Mouse (Mus musculus) macrophage (primary cell): Measurements from ENCODE around the gene Pxmp4. TPM values are rescaled to one million over a fixed set of nuclear protein-coding genes. Genes with fewer than 3 reads are reported as not detected.

Experiments used
- H3K27ac ChIP-seq: fragments of 350-480 bp; formaldehyde crosslinking; 2 replicates; pipeline ENCODE4 v1.9.0; 2021
- H3K36me3 ChIP-seq: fragments of 350-480 bp; formaldehyde crosslinking; 2 replicates; pipeline ENCODE4 v1.9.0; 2021; ENCODE audit errors: inconsistent target
- H3K4me3 ChIP-seq: fragments of 350-480 bp; formaldehyde crosslinking; 2 replicates; pipeline ENCODE4 v1.9.0; 2021; ENCODE audit errors: inconsistent target
- H3K79me2 ChIP-seq: fragments of 350-480 bp; formaldehyde crosslinking; 2 replicates; pipeline ENCODE4 v1.9.0; 2021; ENCODE audit errors: inconsistent target
- WGBS: methylation state at CpG from one replicate; pipeline ENCODE4 v1.1.7; 2026; ENCODE audit warnings: inconsistent platforms; ENCODE audit not compliant: missing documents; 5-methylcytosine and 5-hydroxymethylcytosine counted together
- polyA plus RNA-seq: library from polyadenylated mRNA; stranded (reverse); fragments of 250-400 nt; gene quantifications from 3 replicates; pipeline ENCODE4 v1.2.4, GENCODE M21; 2018; ENCODE audit warnings: inconsistent platforms

Pxmp4 gene
- polyA plus RNA-seq, 1 experiment from 2014 or later: 12.3 TPM

GRCm38 (mm10) chr2:154571266-154571665, 32.2 kb downstream of the Pxmp4 start:
- H3K36me3 ChIP-seq: no peaks in the 10 kb centered on the region
- H3K79me2 ChIP-seq: peaks cover 26% of the 10 kb centered on the region
- no peak overlapping the region for H3K4me3 ChIP-seq
- 74% methylated on average over 4 of the region's 4 CpGs for WGBS
- H3K27ac ChIP-seq: peak overlapping the region; percentile 65

DNA sequence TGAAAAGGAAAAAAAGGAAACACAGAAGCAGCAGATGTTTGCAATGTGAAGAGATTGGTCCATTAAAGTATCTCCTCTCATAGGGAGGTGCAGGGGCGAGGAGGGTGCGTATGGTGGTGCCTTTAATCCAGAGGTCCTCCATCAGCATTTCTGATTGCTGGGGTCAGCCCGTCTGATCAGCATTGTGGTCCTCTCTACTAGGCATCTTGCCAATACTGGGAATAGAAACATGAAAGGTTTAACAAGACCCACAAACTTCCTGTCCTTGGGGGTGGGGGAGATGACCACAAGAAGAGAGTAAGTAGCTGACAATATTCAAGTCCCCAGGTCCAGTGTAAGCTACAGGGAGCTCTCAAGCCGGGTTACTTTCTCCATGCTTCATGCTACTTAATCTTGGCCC, 32.8 kb downstream of the Pxmp4 start:
- 18% methylated on average over 4 of the region's 4 CpGs for WGBS
- peak overlapping the region; percentile 65 for H3K27ac ChIP-seq

DNA sequence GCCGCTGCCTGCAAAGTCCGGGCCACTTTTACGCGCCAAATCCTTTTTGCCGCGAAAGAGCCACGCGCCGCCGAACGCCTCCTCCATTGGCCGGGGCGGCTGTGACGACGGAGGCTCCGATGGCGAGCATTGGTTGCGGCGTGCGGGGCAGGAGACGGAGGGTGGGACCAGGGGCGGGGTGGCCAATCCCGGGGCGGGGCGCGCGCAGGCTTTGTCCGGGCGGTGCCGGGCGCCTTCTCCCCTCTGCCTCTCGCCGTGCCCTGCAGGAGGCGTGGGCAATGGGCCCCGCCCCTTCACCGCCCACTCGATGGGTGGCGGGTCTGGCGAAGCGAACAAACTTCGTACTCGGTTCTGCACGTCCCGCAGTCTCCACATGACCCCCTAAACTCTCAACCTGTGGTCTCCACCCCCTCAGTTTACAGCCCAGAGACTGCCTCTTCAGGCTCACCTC, 33.6 kb downstream of the Pxmp4 start, which contains the start of gene E2f1:
TSS of gene E2f1 (minus strand) at position 57 of the 451 bp plus-strand sequence.
- Histone ChIP-seq H3K79me2 (peaks cover 40% of the 10 kb centered on the region), H3K36me3 (no peaks in the 10 kb centered on the region), H3K4me3 (peak within 1 kb of the TSS; percentile 82), H3K27ac (peak within 1 kb of the TSS; percentile 79)
- WGBS: 1% methylated on average over 40 of the region's 44 CpGs

More for the DNA sequence above, 32.8 kb downstream of the Pxmp4 start:
- peaks cover 32% of the 10 kb centered on the region for H3K79me2 ChIP-seq
- H3K4me3 ChIP-seq: peak overlapping the region; percentile 45
- H3K36me3 ChIP-seq: no peaks in the 10 kb centered on the region

DNA sequence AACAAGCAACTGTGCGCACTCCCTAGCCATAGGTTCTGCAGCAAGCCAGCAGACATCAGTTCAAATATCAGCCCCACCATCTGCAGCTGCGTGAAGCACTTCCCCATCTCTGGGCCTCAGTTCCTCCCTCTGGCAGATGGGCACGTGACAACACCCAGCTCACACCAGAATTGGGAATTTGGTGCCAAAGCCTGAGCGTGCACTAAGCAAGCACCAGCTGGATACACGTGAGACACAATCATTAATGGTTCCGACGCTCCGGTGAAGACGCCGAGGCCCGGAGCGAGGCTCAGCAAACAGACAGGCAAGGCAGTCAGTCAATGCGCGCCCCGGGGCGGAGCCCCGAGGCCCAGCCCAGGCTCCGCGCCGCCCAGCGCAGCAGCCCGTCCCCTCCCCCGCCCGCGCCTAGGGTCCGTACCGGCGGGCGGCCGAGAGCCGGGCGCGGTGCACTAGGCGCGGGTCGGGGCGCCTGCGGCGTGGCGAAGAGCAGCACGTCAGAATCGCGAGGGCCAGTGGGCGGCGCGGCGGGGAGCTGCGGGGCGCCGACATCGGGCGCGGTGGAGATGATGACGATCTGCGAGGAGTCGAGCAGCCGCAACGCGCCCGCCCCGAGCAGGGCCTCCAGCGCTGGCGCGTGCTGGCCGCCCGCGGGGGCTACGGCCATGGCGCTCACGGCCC, 34.3 kb downstream of the Pxmp4 start:
- H3K79me2 ChIP-seq: peaks cover 41% of the 10 kb centered on the region
- peak overlapping the region; percentile 79 for H3K27ac ChIP-seq
- peak overlapping the region; percentile 82 for H3K4me3 ChIP-seq
- under 1% methylated on average over 63 of the region's 70 CpGs for WGBS
- no peaks in the 10 kb centered on the region for H3K36me3 ChIP-seq

- peaks cover 2% of the 10 kb centered on the region; the same call in 1 of the 2 replicates for H3K36me3 ChIP-seq
- peak overlapping the region; percentile 79 for H3K27ac ChIP-seq
- 33% methylated on average over 10 of the region's 10 CpGs for WGBS
- H3K79me2 ChIP-seq: peaks cover 41% of the 10 kb centered on the region
- peak overlapping the region; percentile 82 for H3K4me3 ChIP-seq
Measured at GRCm38 (mm10) chr2:154568329-154569070, 35.0 kb downstream of the Pxmp4 start.

DNA sequence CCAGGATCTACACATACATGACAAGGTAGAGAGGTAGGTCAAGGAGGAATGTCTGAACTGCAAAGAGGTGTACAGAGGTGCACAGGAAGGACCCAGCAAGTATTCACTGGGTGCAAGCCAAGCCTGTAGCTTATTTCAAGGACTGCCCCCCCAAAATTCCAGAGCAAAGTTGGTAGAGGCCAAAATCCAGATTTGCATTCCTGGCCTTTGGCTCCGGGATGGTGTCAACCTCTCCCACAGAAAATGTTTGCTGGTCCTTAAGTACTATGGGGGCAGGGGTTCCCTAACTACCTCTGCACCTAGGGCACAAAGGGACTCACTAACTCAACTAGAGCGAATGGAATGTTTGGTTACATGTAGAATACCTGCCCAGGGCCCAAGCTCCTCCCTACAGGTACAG, 35.7 kb downstream of the Pxmp4 start:
- H3K4me3 ChIP-seq: peak overlapping the region; percentile 82
- WGBS: 94% methylated on average over 2 of the region's 2 CpGs
- H3K36me3 ChIP-seq: peaks cover 9% of the 10 kb centered on the region
- peak overlapping the region; percentile 79 for H3K27ac ChIP-seq
- peaks cover 41% of the 10 kb centered on the region for H3K79me2 ChIP-seq

GRCm38 (mm10) chr2:154566641-154567040, 36.9 kb downstream of the Pxmp4 start:
- no peak overlapping the region for H3K4me3 ChIP-seq
- H3K27ac ChIP-seq: no peak overlapping the region
- peaks cover 16% of the 10 kb centered on the region for H3K36me3 ChIP-seq
- H3K79me2 ChIP-seq: peaks cover 41% of the 10 kb centered on the region
- WGBS: 92% methylated on average over 8 of the region's 8 CpGs

DNA sequence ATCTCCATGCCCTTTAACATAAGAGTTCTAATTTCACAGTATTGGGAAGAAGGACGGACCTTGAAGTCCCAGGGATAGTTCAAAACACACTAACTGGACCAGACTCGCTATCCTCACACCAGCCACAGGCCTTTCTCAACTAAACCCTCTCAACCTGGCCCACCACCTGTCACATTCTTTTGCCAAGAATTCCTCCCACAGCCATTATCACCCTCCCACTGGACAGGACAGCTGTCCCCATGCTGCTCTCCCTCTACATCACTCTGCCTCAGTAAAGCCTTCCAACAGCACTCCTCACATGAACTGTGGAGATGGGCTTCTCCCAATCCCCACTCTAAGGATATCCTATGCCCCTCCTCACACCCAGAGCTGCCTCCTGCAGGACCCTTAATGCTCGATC, 37.9 kb downstream of the Pxmp4 start:
- Histone ChIP-seq H3K79me2 (peaks cover 41% of the 10 kb centered on the region), H3K27ac (no peak overlapping the region), H3K4me3 (no peak overlapping the region), H3K36me3 (peaks cover 24% of the 10 kb centered on the region)
- 95% methylated on average over 3 of the region's 3 CpGs for WGBS

GRCm38 (mm10) chr2:154563612-154564170, 39.8 kb downstream of the Pxmp4 start:
- Histone ChIP-seq H3K4me3 (no peak overlapping the region), H3K79me2 (peaks cover 39% of the 10 kb centered on the region), H3K36me3 (peaks cover 26% of the 10 kb centered on the region), H3K27ac (no peak overlapping the region)
- 96% methylated on average over 22 of the region's 22 CpGs for WGBS

DNA sequence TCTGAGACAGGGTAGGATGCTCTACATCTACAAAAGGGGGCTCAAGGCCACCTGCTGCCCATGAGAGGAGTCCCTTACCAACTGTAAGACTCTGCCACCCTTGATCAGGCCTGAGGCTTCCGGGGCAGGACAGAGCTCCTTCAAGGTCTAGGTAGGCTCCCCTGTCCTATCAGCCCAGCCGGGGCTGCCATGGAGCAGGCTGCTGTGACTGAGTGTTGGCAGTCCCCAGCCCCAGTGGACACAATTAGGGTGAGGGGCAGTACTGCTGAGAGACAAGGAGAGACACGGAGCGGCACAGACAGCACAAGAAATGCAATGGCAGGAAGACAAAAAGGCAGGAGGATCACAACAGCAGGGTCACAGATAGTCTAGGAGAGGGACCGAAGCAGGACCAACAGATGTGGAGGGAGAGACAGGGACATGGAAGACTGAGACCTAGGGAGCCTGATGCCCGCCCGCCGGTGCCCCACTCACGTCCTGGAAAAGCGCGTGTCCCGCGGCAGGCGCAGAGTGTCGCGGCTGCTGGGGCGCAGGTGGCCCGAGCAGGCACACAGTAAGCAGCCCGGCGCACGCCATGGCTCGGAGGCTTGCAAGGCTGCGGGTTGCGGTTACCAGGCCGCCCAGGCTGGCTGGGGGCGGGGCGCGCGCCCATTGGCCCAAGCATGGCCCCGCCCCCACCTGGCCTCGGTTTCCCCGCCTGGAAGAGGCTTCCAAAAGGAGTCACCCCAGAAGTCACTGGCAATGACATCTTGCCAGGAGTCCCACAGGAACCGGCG, 45.1 kb downstream of the Pxmp4 start, which contains the start of gene Necab3:
TSS of gene Necab3 (minus strand) at position 627 of the 776 bp plus-strand sequence.
- Histone ChIP-seq H3K4me3 (no peak within 1 kb of the TSS), H3K27ac (no peak within 1 kb of the TSS), H3K36me3 (peaks cover 24% of the 10 kb centered on the region), H3K79me2 (no peaks in the 10 kb centered on the region)
- 21% methylated on average over 31 of the region's 34 CpGs for WGBS

DNA sequence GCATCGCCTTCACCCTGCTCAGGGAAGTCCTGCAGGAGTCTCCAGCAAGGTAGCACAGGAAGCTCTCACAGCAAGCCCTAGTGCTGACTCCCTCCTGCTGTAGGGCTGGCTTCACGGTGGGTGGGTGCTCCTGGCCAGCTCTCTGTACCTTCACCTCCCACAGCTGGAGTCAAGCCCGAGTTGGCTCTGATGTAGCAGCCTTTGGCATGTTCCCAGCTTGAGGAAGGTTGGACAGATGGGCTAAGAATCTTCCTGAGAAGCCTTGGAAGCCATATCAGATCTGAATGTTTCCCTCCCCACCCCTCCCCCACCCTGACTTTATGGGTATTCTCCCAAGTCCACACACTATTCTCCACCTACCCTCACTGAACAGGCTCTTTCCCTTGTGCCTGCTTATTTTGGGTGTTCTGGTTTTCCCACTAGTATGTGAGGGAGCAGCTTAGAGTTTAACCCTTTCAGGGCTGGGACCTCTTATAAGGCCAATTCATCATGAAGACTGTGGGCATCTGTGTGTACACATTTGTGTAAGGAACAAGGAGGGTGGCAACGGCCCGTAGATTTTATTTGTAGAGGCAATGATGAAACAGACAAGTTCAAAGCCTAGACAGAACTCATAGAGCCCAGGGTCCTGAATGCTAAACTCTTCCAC, 46.2 kb downstream of the Pxmp4 start:
- peaks cover 14% of the 10 kb centered on the region for H3K36me3 ChIP-seq
- WGBS: 79% methylated on average over 5 of the region's 5 CpGs
- no peak overlapping the region for H3K4me3 ChIP-seq
- no peak overlapping the region for H3K27ac ChIP-seq
- H3K79me2 ChIP-seq: no peaks in the 10 kb centered on the region

DNA sequence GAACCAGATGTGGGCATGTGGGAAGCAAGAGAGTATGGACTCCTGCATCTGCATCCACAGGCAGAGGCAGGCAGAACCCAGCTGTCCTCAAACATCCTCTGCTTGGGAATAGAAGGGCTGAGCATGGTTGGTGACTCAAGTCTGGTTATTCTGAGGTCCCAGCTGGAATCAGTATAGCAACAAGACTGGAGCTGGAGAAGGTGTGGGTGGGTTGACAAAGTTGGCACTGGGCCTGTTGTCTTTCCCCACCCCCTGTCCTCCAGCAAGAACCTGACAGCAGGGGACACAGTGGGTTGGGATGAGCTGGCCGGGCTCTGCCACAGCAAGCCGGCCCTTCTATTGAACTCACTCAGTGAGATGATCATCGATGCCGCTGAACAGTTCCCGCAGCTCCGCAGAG, 48.3 kb downstream of the Pxmp4 start:
- 96% methylated on average over 6 of the region's 6 CpGs for WGBS
- H3K36me3 ChIP-seq: no peaks in the 10 kb centered on the region
- H3K79me2 ChIP-seq: no peaks in the 10 kb centered on the region
- H3K4me3 ChIP-seq: no peak overlapping the region
- H3K27ac ChIP-seq: no peak overlapping the region

GRCm38 (mm10) chr2:154552424-154552907, 51.0 kb downstream of the Pxmp4 start:
- Histone ChIP-seq H3K36me3 (no peaks in the 10 kb centered on the region), H3K79me2 (no peaks in the 10 kb centered on the region), H3K27ac (no peak overlapping the region), H3K4me3 (no peak overlapping the region)
- WGBS: 24% methylated on average over 26 of the region's 27 CpGs

- H3K27ac ChIP-seq: no peak overlapping the region
- H3K79me2 ChIP-seq: no peaks in the 10 kb centered on the region
- WGBS: 66% methylated on average over 21 of the region's 21 CpGs
- no peaks in the 10 kb centered on the region for H3K36me3 ChIP-seq
- no peak overlapping the region for H3K4me3 ChIP-seq
Measured at GRCm38 (mm10) chr2:154551927-154552326, 51.6 kb downstream of the Pxmp4 start.
